Mouse (Mus musculus) heart, adult 2 months (tissue): ENCODE results near the gene Tmem211. TPM values are rescaled to one million over a fixed set of nuclear protein-coding genes. Genes with fewer than 3 reads are reported as not detected.

Experiments used
- DNase-seq, 2 experiments: peaks; one replicate each; pipeline ENCODE4 v3.0.0; 2021
- H3K27ac ChIP-seq: fragments of 200-600 bp; 2 replicates; pipeline ENCODE4 v1.8.1; 2022
- H3K27me3 ChIP-seq: fragments of 200-500 bp; 2 replicates; pipeline ENCODE4 v1.6.1; 2012; ENCODE audit warnings: mild to moderate bottlenecking, low read length, inconsistent platforms, mixed read lengths; ENCODE audit not compliant: control insufficient read depth, insufficient read depth
- H3K36me3 ChIP-seq: fragments of 200-500 bp; 2 replicates; pipeline ENCODE4 v1.6.1; 2012; ENCODE audit warnings: low read length, inconsistent platforms; ENCODE audit not compliant: control insufficient read depth, insufficient read depth
- H3K4me1 ChIP-seq: fragments of 200-500 bp; 2 replicates; pipeline ENCODE4 v1.6.1; 2011; ENCODE audit warnings: low read length; ENCODE audit not compliant: control insufficient read depth, insufficient read depth
- H3K4me3 ChIP-seq: fragments of 200-600 bp; 2 replicates; pipeline ENCODE4 v1.8.1; 2022
- H3K79me2 ChIP-seq: fragments of 200-500 bp; replicated peaks from 2 replicates; pipeline ENCODE4 v1.6.1; 2012; ENCODE audit warnings: mild to moderate bottlenecking, inconsistent platforms, low read length, moderate library complexity, mixed read lengths; ENCODE audit not compliant: control insufficient read depth, insufficient read depth
- H3K9ac ChIP-seq: fragments of 200-500 bp; 2 replicates; pipeline ENCODE4 v1.6.1; 2012; ENCODE audit warnings: low read depth, mild to moderate bottlenecking, control low read depth, inconsistent platforms, low read length, mixed read lengths
- CTCF ChIP-seq: fragments of 200-600 bp; IDR thresholded peaks from 2 replicates; pipeline ENCODE4 v1.8.1; 2022; ENCODE audit warnings: antibody characterized with exemption, mild to moderate bottlenecking, moderate library complexity
- EP300 ChIP-seq: fragments of 200-500 bp; IDR thresholded peaks from 2 replicates; pipeline ENCODE4 v1.6.1; 2011; ENCODE audit warnings: low read depth, low read length, control low read depth; ENCODE audit not compliant: insufficient read depth
- POLR2A ChIP-seq: fragments of 200-500 bp; IDR thresholded peaks from 2 replicates; pipeline ENCODE4 v1.6.1; 2011; ENCODE audit warnings: mild to moderate bottlenecking, low read depth, low read length, control low read depth; ENCODE audit not compliant: insufficient read depth
- WGBS: fragments of 180-500 bp; shearing (Covaris S2); methylation state at CpG from one replicate; pipeline ENCODE4 v1.1.7; 2018; 5-methylcytosine and 5-hydroxymethylcytosine counted together
- intact Hi-C: fragments of 180-260 bp; cut with DNase I; formaldehyde crosslinking; loops from one replicate; pipeline ENCODE4 v1.15.1; 2025
- polyA plus RNA-seq: library from polyadenylated mRNA; depleted of rRNA; stranded (reverse); fragments of >200 nt; gene quantifications from 2 replicates; pipeline ENCODE4 v1.2.3, GENCODE M21; 2012
- total RNA-seq, 2 experiments: library from RNA; stranded (reverse); gene quantifications; 2 replicates each; pipeline ENCODE4 v1.2.3; 2021

Tmem211 gene
- total and polyA plus RNA-seq, 3 experiments, result not detected

DNA sequence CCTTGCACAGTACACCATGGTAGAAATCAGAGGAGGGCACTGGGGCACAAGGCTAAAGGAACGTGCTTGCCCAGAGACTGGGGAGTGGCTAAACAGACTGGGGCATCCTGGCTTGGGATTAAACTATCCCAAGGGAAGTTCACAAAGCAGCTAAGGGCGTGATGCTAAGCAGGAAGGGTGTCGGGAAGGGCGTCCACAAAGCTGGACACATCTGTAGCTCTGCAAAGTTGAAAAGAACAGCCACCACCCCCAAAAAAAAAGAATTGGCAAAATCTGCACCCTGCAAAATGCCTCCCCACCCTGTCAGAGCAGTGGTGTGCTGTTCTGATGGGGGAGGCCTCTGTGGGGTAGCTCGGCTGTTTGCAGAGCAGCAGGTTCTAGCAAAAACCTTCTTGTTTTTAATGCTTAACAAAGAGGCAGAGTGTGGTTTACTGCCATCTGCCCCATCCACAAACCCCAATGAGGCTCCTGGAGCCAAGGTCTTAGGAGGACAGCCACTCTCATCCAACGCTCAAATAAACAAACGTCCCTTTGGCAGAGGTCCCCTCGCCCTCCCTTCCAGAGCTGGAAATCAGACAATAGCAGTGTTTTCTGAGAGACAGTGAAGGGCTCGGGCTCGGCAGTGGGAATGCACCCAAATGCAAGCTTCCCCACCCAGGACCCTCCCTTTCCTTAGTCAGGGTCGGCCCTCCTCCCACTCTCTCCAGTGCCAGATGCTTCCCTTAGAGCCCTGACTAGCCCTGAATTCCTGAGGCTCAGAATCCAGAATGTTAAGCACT lies 17.9 kb upstream of the Tmem211 start:
- H3K36me3 ChIP-seq, result peaks cover 2% of the 10 kb centered on the region
- 31% methylated on average over 11 of the region's 11 CpGs for WGBS
- no peaks in the 10 kb centered on the region for H3K79me2 ChIP-seq
- peak overlapping the region; percentile 22; the same call in 1 of the 2 replicates for H3K4me3 ChIP-seq
- peaks cover 48% of the 10 kb centered on the region for H3K4me1 ChIP-seq
- H3K27me3 ChIP-seq, result no peaks in the 10 kb centered on the region
- intact Hi-C loops, result loop anchor here (1.0 kb wide), 1 partner anchor 10 kb away; no protein-coding TSS in a partner anchor
- TF ChIP-seq POLR2A (peak; percentile 75; the same call in 1 of the 2 replicates), EP300 (peak; percentile 98), CTCF (no peak)
- peak; percentile 81 to 89 for DNase-seq
- H3K9ac ChIP-seq, result peak overlapping the region; percentile 64
- H3K27ac ChIP-seq, result peak overlapping the region; percentile 98

DNA sequence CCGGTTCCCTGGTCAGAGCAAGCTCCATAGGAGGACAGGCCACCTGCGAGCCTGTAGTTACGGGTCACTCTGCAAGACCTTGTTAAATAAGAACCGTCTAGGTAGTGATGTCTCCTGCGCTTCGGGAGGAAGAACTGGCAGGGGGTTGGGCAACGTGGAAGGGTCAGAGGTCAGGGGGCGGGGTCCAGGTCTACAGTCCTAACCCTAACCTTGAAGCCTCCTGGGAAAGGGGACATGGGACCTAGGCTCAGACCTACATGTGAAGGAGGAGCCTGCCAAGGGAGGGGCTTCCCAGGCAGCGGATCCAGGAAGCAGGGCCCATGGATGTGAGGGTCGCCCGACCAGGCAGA lies 17.3 kb upstream of the Tmem211 start:
- intact Hi-C loops, result loop anchor here (1.0 kb wide), 1 partner anchor 10 kb away; no protein-coding TSS in a partner anchor
- DNase-seq, result no peak
- Histone ChIP-seq H3K4me3 (peak overlapping the region; percentile 22; the same call in 1 of the 2 replicates), H3K79me2 (no peaks in the 10 kb centered on the region), H3K27ac (peak overlapping the region; percentile 98), H3K9ac (peak overlapping the region; percentile 64), H3K4me1 (peaks cover 50% of the 10 kb centered on the region), H3K27me3 (no peaks in the 10 kb centered on the region), H3K36me3 (peaks cover 2% of the 10 kb centered on the region)
- WGBS, result 26% methylated on average over 11 of the region's 11 CpGs
- TF ChIP-seq CTCF (no peak), EP300 (no peak), POLR2A (no peak; the same call in 1 of the 2 replicates)

GRCm38 (mm10) chr5:113209898-113210297 lies 16.8 kb upstream of the Tmem211 start:
- WGBS, result 46% methylated on average over 13 of the region's 13 CpGs
- Histone ChIP-seq H3K27ac (peak overlapping the region; percentile 98), H3K9ac (peak overlapping the region; percentile 64), H3K4me1 (peaks cover 50% of the 10 kb centered on the region), H3K36me3 (peaks cover 2% of the 10 kb centered on the region), H3K4me3 (peak overlapping the region; percentile 22; the same call in 1 of the 2 replicates), H3K27me3 (no peaks in the 10 kb centered on the region), H3K79me2 (no peaks in the 10 kb centered on the region)
- DNase-seq, result peak in 1 of 2 experiments; percentile 63
- intact Hi-C loops, result loop anchor here (1.0 to 2.0 kb wide), 3 partner anchors 9 to 77 kb away; no protein-coding TSS in a partner anchor
- TF ChIP-seq EP300 (no peak), POLR2A (no peak), CTCF (no peak)

DNA sequence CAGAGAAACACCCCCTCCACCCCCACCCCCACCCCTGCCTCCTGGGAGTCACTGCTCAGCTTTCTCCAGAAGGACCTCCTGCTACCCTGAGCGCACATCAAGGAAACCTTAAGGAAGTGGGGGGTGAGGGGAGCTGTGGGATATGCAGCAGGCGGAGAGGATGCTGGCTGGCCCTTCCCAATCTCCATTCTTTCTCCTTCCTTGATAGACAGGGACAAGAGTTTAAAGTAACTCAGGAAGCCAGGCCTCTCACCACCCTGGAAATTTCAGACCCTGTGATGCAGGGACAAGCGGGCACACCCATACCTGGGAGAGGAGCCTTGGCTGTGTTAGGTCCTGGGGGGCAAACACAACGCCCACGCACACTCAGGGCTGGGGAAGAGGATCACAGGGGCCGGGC lies 16.4 kb upstream of the Tmem211 start:
- intact Hi-C loops, result loop anchor here (1.0 to 2.0 kb wide), 2 partner anchors 30 to 78 kb away; no protein-coding TSS in a partner anchor
- DNase-seq, result peak; percentile 46 to 56
- peaks cover 50% of the 10 kb centered on the region for H3K4me1 ChIP-seq
- WGBS, result 39% methylated on average over 6 of the region's 6 CpGs
- no peak overlapping the region for H3K4me3 ChIP-seq
- H3K9ac ChIP-seq, result 0 out of 2 replicates have a peak overlapping the region, but pooled peaks have one; percentile 11
- H3K27me3 ChIP-seq, result no peaks in the 10 kb centered on the region
- no peak for TF ChIP-seq CTCF
- 0 out of 2 replicates have a peak, but pooled peaks have one; percentile 17 for TF ChIP-seq POLR2A
- peak; percentile 54; the same call in 1 of the 2 replicates for TF ChIP-seq EP300
- peak overlapping the region; percentile 98 for H3K27ac ChIP-seq
- peaks cover 2% of the 10 kb centered on the region for H3K36me3 ChIP-seq
- no peaks in the 10 kb centered on the region for H3K79me2 ChIP-seq

GRCm38 (mm10) chr5:113212156-113212835 lies 14.4 kb upstream of the Tmem211 start:
- intact Hi-C loops, result no loop called here
- peak overlapping the region; percentile 9; the same call in 1 of the 2 replicates for H3K9ac ChIP-seq
- no peaks in the 10 kb centered on the region; the same call in none of the 2 replicates for H3K36me3 ChIP-seq
- H3K4me1 ChIP-seq, result peaks cover 46% of the 10 kb centered on the region
- TF ChIP-seq CTCF (no peak), EP300 (no peak), POLR2A (no peak)
- H3K4me3 ChIP-seq, result no peak overlapping the region
- H3K27ac ChIP-seq, result peak overlapping the region; percentile 98
- H3K27me3 ChIP-seq, result no peaks in the 10 kb centered on the region
- H3K79me2 ChIP-seq, result no peaks in the 10 kb centered on the region
- DNase-seq, result no peak
- WGBS, result 54% methylated on average over 10 of the region's 10 CpGs
